Mouse (Mus musculus): ENCODE data around the gene Ssh3.

GRCm38 (mm10) chr19:4222165-4222564, 46.8 kb downstream of the Ssh3 start:
- TF ChIP-seq HCFC1 (IDR thresholded peaks at IDR 0.05; ENCODE audit: borderline replicate concordance, insufficient read depth, low read length) (no peak), ZC3H11A (IDR thresholded peaks at IDR 0.05; ENCODE audit: borderline replicate concordance, low read depth, low read length) (no peak), CHD2 (IDR thresholded peaks at IDR 0.05; ENCODE audit: low read depth, low read length) (no peak), ZNF384 (IDR thresholded peaks at IDR 0.05; ENCODE audit: low read depth, low read length) (no peak)
